Mouse (Mus musculus): ENCODE measurements at regions not wholly inside any gene's neighbourhood (a gene's known extent, or its start where the extent isn't known, plus 50 kb on each side); places are given as distances from the start of the nearest gene placed in this dataset.

DNA sequence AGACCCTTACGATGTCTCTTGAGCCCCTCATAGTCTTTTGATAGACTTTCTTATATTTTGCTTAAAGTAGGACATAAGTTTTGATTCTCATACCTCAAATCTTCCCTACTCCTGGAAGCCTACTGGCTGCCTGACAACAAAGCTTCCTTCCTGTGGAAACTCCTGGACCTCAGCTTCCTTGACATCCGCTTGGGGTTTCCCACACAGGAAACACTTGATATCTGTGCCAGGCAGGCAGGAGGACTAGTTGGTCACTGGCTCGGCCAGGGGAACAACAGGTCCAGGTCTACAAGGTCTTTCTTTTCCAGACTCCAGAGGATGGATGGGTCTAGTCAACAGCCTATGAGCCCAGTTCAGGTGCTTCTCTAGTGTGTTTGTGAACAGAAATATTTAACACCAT is 142.8 kb downstream of the Arrdc4 start:
- TF ChIP-seq EP300 (IDR thresholded peaks at IDR 0.05) (peak; percentile 75), CTCF (IDR thresholded peaks at IDR 0.05) (no peak)

Data from lung, postnatal 0 days (tissue).